Mouse (Mus musculus) CH12.LX (cell line): ENCODE results near the gene Gm20671.

Experiments
- BHLHE40 ChIP-seq: IDR thresholded peaks from 2 replicates; pipeline ENCODE4 v1.6.1; 2011; ENCODE audit warnings: mild to moderate bottlenecking, low read depth, low read length, improper control_type of control experiment
- CHD2 ChIP-seq: IDR thresholded peaks from 2 replicates; pipeline ENCODE4 v1.6.1; 2011; ENCODE audit warnings: low read length, improper control_type of control experiment
- CTCF ChIP-seq, 2 experiments: IDR thresholded peaks in 1 of 2; conservative IDR thresholded peaks in 1 of 2; 2 replicates each; pipeline ENCODE4 v1.5.1; 2011 to 2012; ENCODE audit warnings: low read depth in 2 of 2, low read length in 2 of 2, improper control_type of control experiment in 1 of 2, inconsistent platforms in 1 of 2, mild to moderate bottlenecking in 1 of 2, moderate library complexity in 1 of 2
- E2F4 ChIP-seq: IDR thresholded peaks from 2 replicates; pipeline ENCODE4 v1.6.1; 2011; ENCODE audit warnings: low read depth, low read length, improper control_type of control experiment; ENCODE audit not compliant: insufficient replicate concordance
- ELF1 ChIP-seq: IDR thresholded peaks from 2 replicates; pipeline ENCODE4 v1.6.1; 2014; ENCODE audit warnings: low read depth, mild to moderate bottlenecking, inconsistent platforms, low read length, improper control_type of control experiment
- POLR2A ChIP-seq: IDR thresholded peaks from 2 replicates; pipeline ENCODE4 v1.6.1; 2011; ENCODE audit warnings: low read depth, mild to moderate bottlenecking, improper control_type of control experiment, low read length
- SMC3 ChIP-seq: IDR thresholded peaks from 2 replicates; pipeline ENCODE4 v1.6.1; 2011; ENCODE audit warnings: low read depth, low read length, improper control_type of control experiment
- USF1 ChIP-seq: IDR thresholded peaks from 2 replicates; pipeline ENCODE4 v1.6.1; 2014; ENCODE audit warnings: low read depth, mild to moderate bottlenecking, inconsistent platforms, low read length, improper control_type of control experiment

- TF ChIP-seq POLR2A (no peak), CHD2 (no peak), USF1 (no peak), ELF1 (no peak), CTCF (conservative IDR thresholded peaks at IDR 0.05 in 1 of 2, IDR thresholded peaks at IDR 0.05 in 1 of 2; ENCODE audit: low read depth in 2 of 2, low read length in 2 of 2) (no peak), E2F4 (no peak), BHLHE40 (no peak), SMC3 (no peak)
Measured at GRCm38 (mm10) chr5:32706226-32706780, 120.6 kb downstream of the Gm20671 start.
